ENCODE assay signal across 8 mouse cellular contexts in genomic region chr17:35027277-35028068, GRCm38 (mm10). TPM values are rescaled to one million over a fixed set of nuclear protein-coding genes. Genes with fewer than 3 reads are reported as not detected.
DNase-seq lines count a peak whose midpoint lies in the region; ATAC-seq and TF ChIP-seq lines count a peak whose summit lies in the region.

Sapcd1 (minus strand) TSS chr17:35028016.

- ATAC-seq in forebrain, embryonic 12.5 days (ENCODE audit: low FRiP score): peak; percentile 83
- peak; percentile 51; the same call in 1 of the 2 replicates for ATAC-seq in midbrain, embryonic 15.5 days (replicated peaks)

- no peaks in the 10 kb centered on the region for H3K4me1 ChIP-seq in kidney, adult 2 months (ENCODE audit: control insufficient read depth, insufficient read depth, low read length)
- H3K4me1 ChIP-seq in forebrain, embryonic 12.5 days: peaks cover 35% of the 10 kb centered on the region
- peaks cover 9% of the 10 kb centered on the region for H3K4me1 ChIP-seq in midbrain, embryonic 15.5 days

- no peak within 1 kb of the TSS for H3K4me3 ChIP-seq in kidney, adult 2 months (ENCODE audit: insufficient read depth, low read depth, low read length)
- H3K4me3 ChIP-seq in forebrain, embryonic 12.5 days (replicated peaks): peak within 1 kb of the TSS; percentile 6; the same call in 1 of the 2 replicates
- H3K4me3 ChIP-seq in midbrain, embryonic 15.5 days: no peak within 1 kb of the TSS

- no peaks in the 10 kb centered on the region for H3K27me3 ChIP-seq in kidney, adult 2 months (replicated peaks; ENCODE audit: control insufficient read depth, insufficient read depth, low read length)
- no peaks in the 10 kb centered on the region for H3K27me3 ChIP-seq in forebrain, embryonic 12.5 days
- no peaks in the 10 kb centered on the region for H3K27me3 ChIP-seq in midbrain, embryonic 15.5 days (replicated peaks)

- no peak for TF ChIP-seq CTCF in kidney, adult 2 months (conservative IDR thresholded peaks at IDR 0.05; ENCODE audit: insufficient read depth, insufficient read length, low read depth, low read length)

- no peak for TF ChIP-seq POLR2A in kidney, adult 2 months (IDR thresholded peaks at IDR 0.05; ENCODE audit: low read depth, low read length)

- H3K36me3 ChIP-seq in kidney, adult 2 months (ENCODE audit: control insufficient read depth, insufficient read depth, low read length): no peaks in the 10 kb centered on the region
- H3K36me3 ChIP-seq in forebrain, embryonic 12.5 days (replicated peaks): no peaks in the 10 kb centered on the region
- no peaks in the 10 kb centered on the region for H3K36me3 ChIP-seq in midbrain, embryonic 15.5 days (replicated peaks)

- no peaks in the 10 kb centered on the region for H3K9me3 ChIP-seq in forebrain, embryonic 12.5 days
- H3K9me3 ChIP-seq in midbrain, embryonic 15.5 days: no peaks in the 10 kb centered on the region

- H3K9ac ChIP-seq in forebrain, embryonic 12.5 days: peak within 1 kb of the TSS; percentile 30; the same call in 1 of the 2 replicates
- H3K9ac ChIP-seq in midbrain, embryonic 15.5 days: 0 out of 2 replicates have a peak within 1 kb of the TSS, but pooled peaks have one; percentile 3

- 62% methylated on average over 13 of the region's 13 CpGs for WGBS in kidney, adult 2 months
- WGBS in forebrain, embryonic 12.5 days: 29% methylated on average over 13 of the region's 13 CpGs
- WGBS in midbrain, embryonic 15.5 days: 30% methylated on average over 13 of the region's 13 CpGs

- DNase-seq in kidney, postnatal 4 days: peak; percentile 42 to 43
- no peak for DNase-seq in kidney, adult 2 months
- DNase-seq in NIH3T3 (ENCODE audit: low read depth): peak; percentile 57
- DNase-seq in layer of hippocampus, adult 9-11 months: peak; percentile 83
- no peak for DNase-seq in urinary bladder, postnatal 14 days (ENCODE audit: low spot score)
- no peak for DNase-seq in frontal cortex, adult 2 months (ENCODE audit: extremely low spot score in 1 of 2, low spot score in 1 of 2)

- H3K27ac ChIP-seq in kidney, adult 2 months (ENCODE audit: insufficient read depth, low read depth, low read length): no peak within 1 kb of the TSS
- peak within 1 kb of the TSS; percentile 84 for H3K27ac ChIP-seq in forebrain, embryonic 12.5 days
- peak within 1 kb of the TSS; percentile 49 for H3K27ac ChIP-seq in midbrain, embryonic 15.5 days

- peak within 1 kb of the TSS; percentile 38 for H3K4me2 ChIP-seq in forebrain, embryonic 12.5 days
- no peak within 1 kb of the TSS for H3K4me2 ChIP-seq in midbrain, embryonic 15.5 days

RNA-seq across cellular contexts. Expression of gene Sapcd1, which starts in this region (rescaled TPM):
- polyA plus RNA-seq in kidney, adult 2 months (2012; rRNA removed): 0.69 and 0.77 TPM in 2 replicates
- 7.4 and 7.7 TPM in 2 replicates for polyA plus RNA-seq in forebrain, embryonic 12.5 days (2016; fragmentation: Nextera tagmentation; extraction: Ambion mirVana)
- polyA plus RNA-seq in midbrain, embryonic 15.5 days (2015; fragmentation: Nextera tagmentation; extraction: Ambion mirVana): 2.5 and 2.7 TPM in 2 replicates
- 1.5 and 2.6 TPM in 2 replicates for polyA plus RNA-seq in frontal cortex, adult 2 months (2012; rRNA removed)

Comparison
In these comparisons a context has a peak if more than half of its experiments do, and no peak if none do; other contexts are left out.
1. DNase-seq: peak in kidney, postnatal 4 days (2 of 2), NIH3T3 (single experiment) and layer of hippocampus, adult 9-11 months (single experiment); none in kidney, adult 2 months (single experiment), urinary bladder, postnatal 14 days (single experiment) and frontal cortex, adult 2 months (0 of 2).